Mouse (Mus musculus): ENCODE results near the gene Gm20388.

The Gm20388 gene

GRCm38 (mm10) chr8:122665221-122665620, 2754.6 kb downstream of the Gm20388 start:
- no peak for DNase-seq (ENCODE audit: extremely low read depth, insufficient read length, low spot score)

- DNase-seq (ENCODE audit: extremely low read depth, insufficient read length, low spot score), result no peak
Observed at GRCm38 (mm10) chr8:122665667-122666316, 2755.2 kb downstream of the Gm20388 start.

- DNase-seq (ENCODE audit: extremely low read depth, insufficient read length, low spot score), result no peak
Observed at GRCm38 (mm10) chr8:122666338-122666764, 2755.7 kb downstream of the Gm20388 start.

- no peak for DNase-seq (ENCODE audit: extremely low read depth, insufficient read length, low spot score)
Observed at GRCm38 (mm10) chr8:122666827-122667226, 2756.2 kb downstream of the Gm20388 start.

- peak; percentile 68 for DNase-seq (ENCODE audit: extremely low read depth, insufficient read length, low spot score)
Observed at GRCm38 (mm10) chr8:122667854-122668253, 2757.2 kb downstream of the Gm20388 start.

- no peak for DNase-seq (ENCODE audit: extremely low read depth, insufficient read length, low spot score)
Observed at GRCm38 (mm10) chr8:122669370-122669769, 2758.7 kb downstream of the Gm20388 start.

GRCm38 (mm10) chr8:122670001-122670400, 2759.4 kb downstream of the Gm20388 start:
- no peak for DNase-seq (ENCODE audit: extremely low read depth, insufficient read length, low spot score)

- DNase-seq (ENCODE audit: extremely low read depth, insufficient read length, low spot score), result no peak
Observed at GRCm38 (mm10) chr8:122670718-122671117, 2760.1 kb downstream of the Gm20388 start.

- DNase-seq (ENCODE audit: extremely low read depth, insufficient read length, low spot score), result no peak
Observed at GRCm38 (mm10) chr8:122671894-122672293, 2761.3 kb downstream of the Gm20388 start.

- DNase-seq (ENCODE audit: extremely low read depth, insufficient read length, low spot score), result no peak
Observed at GRCm38 (mm10) chr8:122673989-122674388, 2763.3 kb downstream of the Gm20388 start.

- no peak for DNase-seq (ENCODE audit: extremely low read depth, insufficient read length, low spot score)
Observed at GRCm38 (mm10) chr8:122674999-122675398, 2764.4 kb downstream of the Gm20388 start.

GRCm38 (mm10) chr8:122675596-122676420, 2765.2 kb downstream of the Gm20388 start:
- no peak for DNase-seq (ENCODE audit: extremely low read depth, insufficient read length, low spot score)

- no peak for DNase-seq (ENCODE audit: extremely low read depth, insufficient read length, low spot score)
Observed at GRCm38 (mm10) chr8:122676621-122677480, 2766.2 kb downstream of the Gm20388 start.

- DNase-seq (ENCODE audit: extremely low read depth, insufficient read length, low spot score), result no peak
Observed at GRCm38 (mm10) chr8:122677481-122678021, 2766.9 kb downstream of the Gm20388 start.

- DNase-seq (ENCODE audit: extremely low read depth, insufficient read length, low spot score), result no peak
Observed at GRCm38 (mm10) chr8:122678061-122678895, 2767.6 kb downstream of the Gm20388 start.

- DNase-seq (ENCODE audit: extremely low read depth, insufficient read length, low spot score), result no peak
Observed at GRCm38 (mm10) chr8:122678896-122679210, 2768.2 kb downstream of the Gm20388 start.

- no peak for DNase-seq (ENCODE audit: extremely low read depth, insufficient read length, low spot score)
Observed at GRCm38 (mm10) chr8:122679325-122679920, 2768.8 kb downstream of the Gm20388 start.

GRCm38 (mm10) chr8:122680171-122680570, 2769.5 kb downstream of the Gm20388 start:
- no peak for DNase-seq (ENCODE audit: extremely low read depth, insufficient read length, low spot score)

- no peak for DNase-seq (ENCODE audit: extremely low read depth, insufficient read length, low spot score)
Observed at GRCm38 (mm10) chr8:122682820-122683219, 2772.2 kb downstream of the Gm20388 start.

Data from 3134 (cell line).